ENCODE assay signal across 8 mouse cellular contexts in the genomic region with DNA sequence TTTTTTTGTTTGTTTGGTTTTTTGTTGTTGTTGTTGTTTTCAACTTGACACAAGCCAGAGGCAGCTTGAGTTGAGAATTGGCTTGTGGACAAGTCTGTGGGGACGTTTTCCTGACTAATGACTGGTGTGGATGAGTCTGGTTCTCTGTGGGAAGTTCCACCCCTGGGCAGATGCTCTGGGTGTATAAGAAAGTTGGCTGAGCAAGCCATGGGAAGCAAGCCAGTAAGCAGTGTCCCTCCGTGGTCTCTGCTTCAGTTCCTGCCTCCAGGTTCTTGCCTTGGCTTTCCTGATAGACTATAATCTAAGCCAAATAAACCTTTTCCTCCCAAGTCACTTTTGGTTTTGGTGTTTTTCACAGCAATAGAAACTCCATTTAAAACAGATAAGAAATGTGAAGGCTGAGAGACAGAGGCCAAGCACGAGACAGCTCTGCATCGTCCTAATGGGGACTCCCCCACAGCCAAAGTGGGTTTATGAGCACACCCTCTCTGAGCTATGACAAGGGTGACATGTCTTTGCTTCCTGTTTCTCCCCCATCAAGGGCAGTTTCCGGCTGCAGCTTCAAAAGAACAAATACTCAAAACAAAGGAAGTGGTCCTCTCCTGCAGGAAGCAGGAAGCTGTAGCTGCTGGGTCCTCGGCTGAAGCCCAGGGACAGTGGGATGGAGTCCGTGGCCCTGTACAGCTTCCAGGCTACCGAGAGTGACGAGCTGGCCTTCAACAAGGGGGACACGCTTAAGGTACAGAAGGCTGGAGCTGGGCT. TPM values are rescaled to one million over a fixed set of nuclear protein-coding genes. Genes with fewer than 3 reads are reported as not detected.
DNase-seq lines count a peak whose midpoint lies in the region; ATAC-seq and TF ChIP-seq lines count a peak whose summit lies in the region.

A gene (plus strand): TSS at position 580 of the 762 bp plus-strand sequence.

- TF ChIP-seq POLR2A in bone marrow, adult 2 months (IDR thresholded peaks at IDR 0.05; ENCODE audit: borderline replicate concordance, control insufficient read depth, low read depth, low read length) = peak; percentile 22; the same call in 1 of the 2 replicates
- peak; percentile 33; the same call in 1 of the 2 replicates for TF ChIP-seq POLR2A in small intestine, adult 2 months (IDR thresholded peaks at IDR 0.05; ENCODE audit: low read depth, low read length)

- H3K9me3 ChIP-seq in liver, embryonic 13.5 days (replicated peaks) = no peaks in the 10 kb centered on the region

- WGBS in bone marrow, adult 2 months = 13% methylated on average over 10 of the region's 10 CpGs
- WGBS in liver, embryonic 13.5 days (ENCODE audit: insufficient replicate concordance) = 15% methylated on average over 10 of the region's 10 CpGs
- 59% methylated on average over 10 of the region's 10 CpGs for WGBS in small intestine, adult 2 months

- H3K9ac ChIP-seq in liver, embryonic 13.5 days = no peak within 1 kb of the TSS

- no peaks in the 10 kb centered on the region for H3K27me3 ChIP-seq in liver, embryonic 13.5 days
- H3K27me3 ChIP-seq in small intestine, adult 2 months (ENCODE audit: control insufficient read depth, insufficient read depth, low read length) = no peaks in the 10 kb centered on the region

- no peak for TF ChIP-seq CTCF in bone marrow, adult 2 months (IDR thresholded peaks at IDR 0.05; ENCODE audit: control insufficient read depth, insufficient read depth, low read length)
- TF ChIP-seq CTCF in small intestine, adult 2 months (IDR thresholded peaks at IDR 0.05; ENCODE audit: extremely low read depth, insufficient read length, insufficient replicate concordance, low read depth, low read length) = no peak

- peak; percentile 45 to 67 for ATAC-seq in hematopoietic stem cell, adult 5-6 weeks (replicated peaks in 1 of 2; ENCODE audit: insufficient read depth in 1 of 2, low FRiP score in 2 of 2, low TSS enrichment in 1 of 2, low read depth in 1 of 2, poor library complexity in 2 of 2, severe bottlenecking in 2 of 2)
- no peak for ATAC-seq in liver, embryonic 13.5 days (ENCODE audit: low read depth)

- peaks cover 4% of the 10 kb centered on the region; the same call in 1 of the 2 replicates for H3K4me1 ChIP-seq in bone marrow, adult 2 months (ENCODE audit: control insufficient read depth, insufficient read depth, low read length)
- H3K4me1 ChIP-seq in liver, embryonic 13.5 days (replicated peaks) = no peaks in the 10 kb centered on the region
- peaks cover 13% of the 10 kb centered on the region for H3K4me1 ChIP-seq in small intestine, adult 2 months (ENCODE audit: control insufficient read depth, insufficient read depth, insufficient read length, low read length)

- DNase-seq in CD4-positive, CD25-positive, alpha-beta regulatory T cell, adult 2 months (ENCODE audit: low read depth, low spot score) = peak; percentile 91
- no peak for DNase-seq in liver, embryonic 13.5 days
- no peak for DNase-seq in urinary bladder, postnatal 4 days (ENCODE audit: low spot score in 2 of 2)
- no peak for DNase-seq in cerebellum, adult 11-12 months
- DNase-seq in adipocyte (ENCODE audit: low spot score) = no peak

- H3K27ac ChIP-seq in bone marrow, adult 2 months (ENCODE audit: control insufficient read depth, insufficient read depth, low read depth, low read length, poor library complexity) = peak within 1 kb of the TSS; percentile 31
- H3K27ac ChIP-seq in liver, embryonic 13.5 days = no peak within 1 kb of the TSS
- H3K27ac ChIP-seq in small intestine, adult 2 months (ENCODE audit: insufficient read depth, low read depth, low read length) = peak within 1 kb of the TSS; percentile 28

- H3K36me3 ChIP-seq in liver, embryonic 13.5 days = no peaks in the 10 kb centered on the region
- no peaks in the 10 kb centered on the region for H3K36me3 ChIP-seq in small intestine, adult 2 months (ENCODE audit: control insufficient read depth, insufficient read depth, low read length)

- peak within 1 kb of the TSS; percentile 2; the same call in 1 of the 2 replicates for H3K4me2 ChIP-seq in liver, embryonic 13.5 days

- peak within 1 kb of the TSS; percentile 65 for H3K4me3 ChIP-seq in bone marrow, adult 2 months (replicated peaks; ENCODE audit: control insufficient read depth, low read depth, low read length)
- peak within 1 kb of the TSS; percentile 20 for H3K4me3 ChIP-seq in liver, embryonic 13.5 days (replicated peaks)
- peak within 1 kb of the TSS; percentile 61 for H3K4me3 ChIP-seq in small intestine, adult 2 months (ENCODE audit: low read depth, low read length)

RNA-seq across cellular contexts. Expression of the gene that starts here (rescaled TPM):
- 8.2 and 11.8 TPM in 2 replicates for polyA plus RNA-seq in bone marrow, adult 2 months (2011; ENCODE audit: insufficient read depth, insufficient read length, low replicate concordance, missing spikeins)
- 0.10 and 1.2 TPM in 2 replicates for total RNA-seq in hematopoietic stem cell, adult 5-6 weeks (2017)
- polyA plus RNA-seq in liver, embryonic 13.5 days (2015; fragmentation: Nextera tagmentation; extraction: Ambion mirVana) = 4.8 and 5.0 TPM in 2 replicates
- polyA plus RNA-seq in small intestine, adult 2 months (2012; rRNA removed) = 3.4 and 7.7 TPM in 2 replicates
